Mouse (Mus musculus) intestine, embryonic 15.5 days (tissue): ENCODE data around the gene Pir. TPM values are rescaled to one million over a fixed set of nuclear protein-coding genes. Genes with fewer than 3 reads are reported as not detected.

Experiments used
- ATAC-seq: fragments of 200-750 bp; cut with Nextera tagmentation; 2 replicates; pipeline ENCODE4 v1.8.0; 2017; ENCODE audit warnings: moderate TSS enrichment, moderate library complexity
- H3K27ac ChIP-seq: fragments of 300-500 bp; sonication (generic); 2 replicates; pipeline ENCODE4 v1.5.1; 2015; ENCODE audit warnings: mild to moderate bottlenecking, inconsistent platforms
- H3K27me3 ChIP-seq: fragments of 300-500 bp; sonication (generic); replicated peaks from 2 replicates; pipeline ENCODE4 v1.6.1; 2015; ENCODE audit warnings: inconsistent platforms
- H3K36me3 ChIP-seq: fragments of 300-500 bp; sonication (generic); 2 replicates; pipeline ENCODE4 v1.6.1; 2015; ENCODE audit warnings: inconsistent platforms
- H3K4me1 ChIP-seq: fragments of 300-500 bp; sonication (generic); replicated peaks from 2 replicates; pipeline ENCODE4 v1.6.1; 2015; ENCODE audit warnings: inconsistent platforms
- H3K4me2 ChIP-seq: fragments of 300-500 bp; sonication (generic); replicated peaks from 2 replicates; pipeline ENCODE4 v1.6.1; 2015; ENCODE audit warnings: mild to moderate bottlenecking, inconsistent platforms
- H3K4me3 ChIP-seq: fragments of 300-500 bp; sonication (generic); replicated peaks from 2 replicates; pipeline ENCODE4 v1.5.1; 2015; ENCODE audit warnings: inconsistent platforms
- H3K9ac ChIP-seq: fragments of 300-500 bp; sonication (generic); 2 replicates; pipeline ENCODE4 v1.6.1; 2015; ENCODE audit warnings: inconsistent platforms
- H3K9me3 ChIP-seq: fragments of 300-500 bp; sonication (generic); 2 replicates; pipeline ENCODE4 v1.6.1; 2016; ENCODE audit warnings: inconsistent platforms
- WGBS: fragments of 180-500 bp; shearing (Covaris S2); methylation state at CpG from one replicate; pipeline ENCODE4 v1.1.7; 2015; 5-methylcytosine and 5-hydroxymethylcytosine counted together
- polyA plus RNA-seq: library from polyadenylated mRNA; unstranded; fragments of >200 nt; fragmentation: Nextera tagmentation; extraction: Ambion mirVana; gene quantifications from 2 replicates; pipeline ENCODE4 v1.2.1, GENCODE M21; 2015

Pir gene
- polyA plus RNA-seq, 1 experiment from 2014 or later: 5.4 TPM

GRCm38 (mm10) chrX:164408301-164408927 lies 139.2 kb downstream of the Pir start:
- 61% methylated on average over 3 of the region's 3 CpGs for WGBS
- Histone ChIP-seq H3K9me3 (no peaks in the 10 kb centered on the region), H3K36me3 (no peaks in the 10 kb centered on the region), H3K4me1 (no peaks in the 10 kb centered on the region), H3K27me3 (no peaks in the 10 kb centered on the region), H3K4me3 (no peak overlapping the region), H3K9ac (no peak overlapping the region), H3K27ac (no peak overlapping the region), H3K4me2 (no peak overlapping the region)
- no peak for ATAC-seq

GRCm38 (mm10) chrX:164410562-164410961 lies 141.4 kb downstream of the Pir start:
- Histone ChIP-seq H3K4me2 (no peak overlapping the region), H3K4me3 (no peak overlapping the region), H3K27me3 (no peaks in the 10 kb centered on the region), H3K4me1 (no peaks in the 10 kb centered on the region), H3K9ac (no peak overlapping the region), H3K27ac (no peak overlapping the region), H3K9me3 (no peaks in the 10 kb centered on the region), H3K36me3 (no peaks in the 10 kb centered on the region)
- peak; percentile 94 for ATAC-seq
- WGBS: 69% methylated on average over 1 of the region's 1 CpGs

DNA sequence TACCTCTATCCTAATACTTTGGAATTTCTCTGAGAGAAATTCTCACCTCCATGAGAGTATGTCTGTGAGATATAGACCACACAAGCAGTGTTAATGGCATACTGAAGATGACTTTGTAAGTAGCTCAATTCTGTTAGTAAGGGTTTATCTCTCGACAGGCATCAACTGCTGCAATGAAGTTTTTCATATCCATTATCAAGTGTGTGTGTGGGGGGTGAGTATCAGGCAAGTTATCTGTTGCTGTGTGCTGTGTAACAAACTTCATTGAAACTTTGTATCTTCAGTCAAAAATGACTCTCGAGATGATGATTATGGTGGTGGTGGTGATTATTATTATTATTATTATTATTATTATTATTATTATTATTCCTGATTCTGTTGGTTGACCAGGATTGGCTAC lies 147.6 kb downstream of the Pir start:
- no peak for ATAC-seq
- Histone ChIP-seq H3K27ac (no peak overlapping the region), H3K36me3 (no peaks in the 10 kb centered on the region), H3K4me2 (no peak overlapping the region), H3K9me3 (no peaks in the 10 kb centered on the region), H3K4me3 (no peak overlapping the region), H3K9ac (no peak overlapping the region), H3K27me3 (no peaks in the 10 kb centered on the region), H3K4me1 (no peaks in the 10 kb centered on the region)
- 83% methylated on average over 2 of the region's 2 CpGs for WGBS

- H3K36me3 ChIP-seq: no peaks in the 10 kb centered on the region
- H3K4me3 ChIP-seq: no peak overlapping the region
- H3K27me3 ChIP-seq: no peaks in the 10 kb centered on the region
- H3K4me2 ChIP-seq: no peak overlapping the region
- no peak overlapping the region for H3K9ac ChIP-seq
- no peak overlapping the region for H3K27ac ChIP-seq
- ATAC-seq: no peak
- no peaks in the 10 kb centered on the region for H3K4me1 ChIP-seq
- H3K9me3 ChIP-seq: no peaks in the 10 kb centered on the region
Observed at GRCm38 (mm10) chrX:164418008-164418407, 148.8 kb downstream of the Pir start.

DNA sequence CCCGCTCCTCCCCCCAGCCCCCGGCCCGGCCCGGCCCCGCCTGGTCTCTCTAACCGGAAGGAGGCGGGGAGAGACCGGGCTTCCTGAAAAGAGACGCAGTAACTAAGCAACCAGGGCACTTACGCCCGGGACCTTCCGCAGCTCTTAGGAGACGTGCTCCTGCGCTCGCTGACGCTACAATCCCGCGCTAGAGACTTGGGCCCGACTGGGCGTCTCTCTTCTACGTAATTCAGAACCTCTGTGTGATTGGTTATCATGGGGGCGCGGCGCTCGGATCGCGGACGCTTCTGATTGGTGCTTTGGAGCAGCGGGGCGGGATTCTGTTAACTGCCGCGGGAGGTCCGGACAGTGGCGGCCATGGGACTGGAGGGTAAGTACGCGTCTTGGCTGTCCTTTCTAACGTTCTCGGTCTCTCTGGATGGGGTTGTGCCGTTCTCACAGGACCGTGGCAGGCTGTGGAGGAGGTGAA lies 150.3 kb downstream of the Pir start, which contains the start of gene Piga:
TSS of gene Piga (plus strand) at position 317 of the 469 bp plus-strand sequence.
- Histone ChIP-seq H3K27me3 (no peaks in the 10 kb centered on the region), H3K36me3 (no peaks in the 10 kb centered on the region), H3K4me2 (peak within 1 kb of the TSS; percentile 52), H3K4me3 (peak within 1 kb of the TSS; percentile 52), H3K9ac (peak within 1 kb of the TSS; percentile 59), H3K9me3 (no peaks in the 10 kb centered on the region), H3K27ac (peak within 1 kb of the TSS; percentile 64), H3K4me1 (no peaks in the 10 kb centered on the region)
- ATAC-seq: peak; percentile 99
- 10% methylated on average over 40 of the region's 40 CpGs for WGBS

DNA sequence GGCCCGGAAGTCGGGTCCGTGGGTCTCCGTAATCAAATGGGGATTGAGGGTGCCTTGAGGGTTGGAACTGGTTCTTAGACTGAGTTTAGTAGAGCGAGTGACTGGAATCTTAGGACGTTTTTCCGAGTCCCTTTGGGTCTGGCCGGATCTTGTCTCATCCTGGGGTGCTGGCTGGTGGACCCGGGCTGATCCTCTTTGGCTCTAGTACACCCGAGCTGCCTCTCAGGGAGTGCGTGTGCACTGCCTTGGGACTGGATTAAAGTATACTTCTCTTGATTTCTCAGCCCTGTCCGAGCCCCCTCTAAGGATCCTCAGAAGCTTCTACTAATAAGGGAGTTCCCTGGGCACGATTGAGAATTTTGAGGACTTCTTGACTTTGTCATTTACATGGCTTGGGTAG lies 150.8 kb downstream of the Pir start:
- H3K27ac ChIP-seq: peak overlapping the region; percentile 64
- peak; percentile 42 for ATAC-seq
- H3K4me2 ChIP-seq: peak overlapping the region; percentile 52
- H3K4me1 ChIP-seq: no peaks in the 10 kb centered on the region
- no peaks in the 10 kb centered on the region for H3K9me3 ChIP-seq
- H3K27me3 ChIP-seq: no peaks in the 10 kb centered on the region
- H3K4me3 ChIP-seq: peak overlapping the region; percentile 52
- peak overlapping the region; percentile 59 for H3K9ac ChIP-seq
- 19% methylated on average over 13 of the region's 13 CpGs for WGBS
- H3K36me3 ChIP-seq: no peaks in the 10 kb centered on the region

DNA sequence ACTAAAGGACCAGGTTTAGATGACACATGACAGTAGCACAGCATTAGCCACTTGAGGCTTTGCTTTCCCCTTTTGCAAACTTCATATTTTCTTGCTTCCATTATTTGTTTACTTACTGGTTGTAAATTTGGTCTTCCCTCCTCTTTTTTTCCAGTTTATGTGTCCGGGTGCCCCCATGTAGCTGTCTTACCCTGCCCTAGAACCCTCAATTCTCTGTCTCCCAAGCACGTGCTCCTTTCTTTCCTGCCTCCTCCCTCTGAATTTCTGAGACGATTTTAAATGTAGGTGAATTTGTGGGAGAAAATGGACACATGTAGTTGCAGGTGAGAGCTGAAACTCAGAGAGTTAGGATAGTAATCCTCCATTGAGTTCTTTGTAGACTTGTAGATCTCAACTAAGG lies 151.3 kb downstream of the Pir start:
- peak overlapping the region; percentile 52 for H3K4me2 ChIP-seq
- no peak overlapping the region for H3K27ac ChIP-seq
- H3K9me3 ChIP-seq: no peaks in the 10 kb centered on the region
- peak overlapping the region; percentile 59 for H3K9ac ChIP-seq
- H3K36me3 ChIP-seq: no peaks in the 10 kb centered on the region
- H3K4me3 ChIP-seq: peak overlapping the region; percentile 52
- no peaks in the 10 kb centered on the region for H3K4me1 ChIP-seq
- ATAC-seq: no peak
- WGBS: 27% methylated on average over 3 of the region's 3 CpGs
- H3K27me3 ChIP-seq: no peaks in the 10 kb centered on the region

Other genes starting within 250 kb of the Pir start
- gene Car5b, start 241.4 kb upstream of the Pir start, polyA plus RNA-seq: 0.50 and 0.77 TPM in 2 replicates
- 23.0 and 25.6 TPM in 2 replicates for gene Siah1b, start 192.9 kb upstream of the Pir start, polyA plus RNA-seq
- 9.5 and 10.7 TPM in 2 replicates for gene Cltrn, start 180.5 kb upstream of the Pir start, polyA plus RNA-seq
- 69.3 and 74.3 TPM in 2 replicates for gene Ace2, start 130.0 kb upstream of the Pir start, polyA plus RNA-seq
- 0.65 and 0.80 TPM in 2 replicates for gene Bmx, start 11.2 kb upstream of the Pir start, polyA plus RNA-seq
- 2.1 and 2.2 TPM in 2 replicates for gene Vegfd, start 104.0 kb downstream of the Pir start, polyA plus RNA-seq
- gene Piga, start 150.4 kb downstream of the Pir start, polyA plus RNA-seq: 19.5 and 19.6 TPM in 2 replicates
- gene Asb11, start 167.6 kb downstream of the Pir start, polyA plus RNA-seq: 0.10 and 0.27 TPM in 2 replicates
- not detected in 2 replicates for gene Asb9, start 237.0 kb downstream of the Pir start, polyA plus RNA-seq